Mouse (Mus musculus): ENCODE results near the gene Bsn.

Bsn gene

GRCm38 (mm10) chr9:108126436-108127180, 63.6 kb downstream of the Bsn start:
- CTCF ChIA-PET, result no interaction called here

- CTCF ChIA-PET, result no interaction called here
Observed at GRCm38 (mm10) chr9:108125731-108126130, 64.5 kb downstream of the Bsn start.

- CTCF ChIA-PET, result interaction anchor here (0.7 kb wide), 1 partner anchor 45 kb away, joined by 14 read pairs; no protein-coding TSS in a partner anchor
Observed at GRCm38 (mm10) chr9:108123916-108124315, 66.3 kb downstream of the Bsn start.

- CTCF ChIA-PET, result no interaction called here
Observed at GRCm38 (mm10) chr9:108121170-108121969, 68.8 kb downstream of the Bsn start.

- CTCF ChIA-PET, result no interaction called here
Observed at GRCm38 (mm10) chr9:108120671-108121070, 69.5 kb downstream of the Bsn start.

- CTCF ChIA-PET, result no interaction called here
Observed at GRCm38 (mm10) chr9:108119891-108120411, 70.2 kb downstream of the Bsn start.

- CTCF ChIA-PET, result no interaction called here
Observed at GRCm38 (mm10) chr9:108117143-108117542, 73.0 kb downstream of the Bsn start.

- CTCF ChIA-PET, result no interaction called here
Observed at GRCm38 (mm10) chr9:108115290-108116077, 74.7 kb downstream of the Bsn start.

GRCm38 (mm10) chr9:108112719-108113340, 77.4 kb downstream of the Bsn start:
- CTCF ChIA-PET, result no interaction called here

DNA sequence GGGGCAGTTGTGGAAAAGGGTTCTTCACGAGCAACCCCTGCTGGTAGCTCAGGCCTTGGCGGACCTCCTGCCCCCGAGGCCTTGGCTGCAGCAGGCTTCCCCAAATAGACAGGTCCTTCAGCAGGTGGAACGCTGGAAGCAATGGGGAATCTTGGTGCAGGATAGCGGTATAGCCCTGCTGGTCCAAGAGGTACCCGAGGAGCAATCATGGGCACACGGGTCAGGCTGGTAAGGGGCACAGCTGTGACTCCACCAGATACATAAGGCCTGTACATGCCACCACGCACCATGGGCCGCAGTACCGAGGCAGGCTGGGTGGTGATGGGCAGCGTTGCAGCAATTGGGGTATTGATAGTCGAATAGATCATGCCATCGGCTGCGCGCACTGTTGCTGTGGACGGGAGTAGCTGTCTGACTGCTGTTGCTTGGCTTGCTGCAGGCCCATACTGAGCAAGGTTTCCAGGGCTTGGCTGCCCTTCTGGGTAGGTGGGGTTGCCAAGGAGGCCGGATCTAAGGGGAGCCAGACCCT, 78.5 kb downstream of the Bsn start:
- CTCF ChIA-PET, result no interaction called here

DNA sequence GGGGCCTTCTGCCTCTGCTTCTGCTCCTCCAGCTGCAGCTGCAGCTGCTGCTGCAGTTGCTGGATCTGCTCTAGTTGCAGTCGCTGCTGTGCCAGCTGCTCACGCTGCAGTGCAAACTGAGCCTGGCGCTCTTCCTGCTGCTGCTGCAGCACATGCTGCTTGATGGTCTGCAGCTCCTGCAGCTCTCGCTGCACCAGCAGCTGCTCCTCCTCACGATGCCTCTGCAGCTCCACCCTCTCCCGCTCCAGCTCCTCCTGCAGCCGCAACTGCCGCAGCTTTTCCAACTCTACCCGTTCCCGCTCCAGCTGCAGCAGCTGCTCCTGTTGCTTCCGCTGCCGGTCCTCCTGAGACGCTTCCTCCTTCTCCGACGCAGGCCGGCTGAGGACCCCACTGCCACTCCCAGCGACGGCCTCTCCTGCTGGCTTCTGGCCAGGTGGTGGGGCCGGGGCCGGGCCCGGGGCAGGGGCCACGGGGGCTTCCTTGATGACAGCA, 79.0 kb downstream of the Bsn start:
- CTCF ChIA-PET, result no interaction called here

DNA sequence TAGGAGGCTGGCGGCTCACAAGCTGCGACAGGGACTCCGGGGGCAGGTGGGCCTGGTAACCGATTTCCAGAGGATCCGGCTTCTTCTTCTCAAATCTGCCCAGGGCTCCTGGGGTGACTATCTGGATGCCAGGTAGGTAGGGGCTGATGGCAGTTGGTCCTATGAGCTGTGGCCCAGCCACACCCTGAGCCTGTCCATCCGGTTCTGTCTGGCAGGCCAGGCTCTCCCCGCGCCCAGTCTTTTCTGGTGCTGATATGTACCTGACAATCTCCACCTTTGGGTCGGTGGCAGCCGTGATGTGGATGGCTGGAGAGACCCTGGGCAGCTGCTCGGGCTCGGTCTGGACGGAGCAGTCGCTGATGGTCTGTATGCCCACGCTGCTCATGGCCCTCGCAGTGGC, 80.0 kb downstream of the Bsn start:
- CTCF ChIA-PET, result no interaction called here

- CTCF ChIA-PET, result no interaction called here
Observed at GRCm38 (mm10) chr9:108107867-108108266, 82.3 kb downstream of the Bsn start.

- CTCF ChIA-PET, result no interaction called here
Observed at GRCm38 (mm10) chr9:108106090-108106489, 84.1 kb downstream of the Bsn start.

GRCm38 (mm10) chr9:108105549-108105863, 84.7 kb downstream of the Bsn start:
- CTCF ChIA-PET, result no interaction called here

DNA sequence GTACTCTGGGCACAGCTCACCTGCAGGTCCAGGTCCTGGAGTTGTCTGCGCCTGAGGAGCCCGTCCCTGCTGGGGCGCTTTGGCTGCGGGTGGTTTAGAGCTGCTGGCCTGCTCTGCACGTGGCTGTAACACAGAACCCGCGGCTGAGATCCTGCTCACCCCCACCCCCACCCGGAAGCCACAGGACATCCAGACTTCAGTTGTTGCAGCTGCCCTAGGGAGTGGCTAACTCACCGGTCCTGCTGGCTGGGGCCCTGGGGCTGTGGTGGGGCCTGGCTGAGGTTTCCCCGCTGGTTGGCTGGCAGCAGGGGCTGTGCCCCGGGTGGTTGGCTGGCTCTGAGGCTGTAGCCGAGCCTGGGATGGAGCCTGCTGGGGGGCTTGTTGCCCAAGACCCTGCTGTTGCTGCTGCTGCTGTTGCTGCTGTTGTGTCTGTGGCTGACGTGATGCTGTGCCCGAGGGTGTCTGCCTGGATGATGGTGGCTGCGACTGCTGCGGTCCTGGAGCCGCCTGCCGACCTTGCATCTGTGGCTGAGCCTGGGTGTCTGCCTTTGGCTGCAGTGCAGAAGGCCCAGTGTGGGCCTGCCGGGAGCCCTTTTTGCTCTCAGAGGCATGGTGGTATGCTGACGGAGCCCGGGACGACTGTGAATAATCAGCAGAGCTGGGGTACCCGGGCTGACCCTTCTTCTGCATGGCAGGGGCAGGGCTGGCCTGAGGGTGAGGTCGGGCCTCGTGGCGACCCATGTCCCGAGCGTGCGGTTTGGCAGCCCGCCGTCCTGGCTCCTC, 85.2 kb downstream of the Bsn start:
- CTCF ChIA-PET, result no interaction called here

DNA sequence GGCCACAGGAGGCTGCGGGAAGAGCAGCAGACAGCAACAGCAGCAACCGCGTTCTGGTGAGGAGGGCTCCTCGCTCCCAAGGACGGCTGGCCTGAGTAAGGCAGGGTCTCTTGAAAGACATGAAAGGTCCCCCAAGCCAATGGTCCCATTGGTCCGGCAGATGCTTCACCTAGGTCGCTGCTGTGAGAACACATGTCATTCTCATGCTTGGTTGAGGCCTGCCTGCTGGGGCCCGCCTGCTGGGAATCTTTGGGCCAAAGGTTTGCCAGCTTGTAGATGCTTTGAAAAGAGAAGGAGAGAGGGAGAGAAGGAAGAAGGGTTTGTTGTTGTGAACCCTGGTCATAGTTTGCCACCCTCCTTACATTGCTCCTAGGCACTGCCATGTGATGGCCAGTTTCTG, 90.6 kb downstream of the Bsn start:
- CTCF ChIA-PET, result no interaction called here

- CTCF ChIA-PET, result interaction anchor here (0.6 kb wide), 2 partner anchors 18 to 81 kb away, joined by 3 read pairs; no protein-coding TSS in a partner anchor
Observed at GRCm38 (mm10) chr9:108095949-108096712, 94.1 kb downstream of the Bsn start.

- CTCF ChIA-PET, result interaction anchor here (0.6 to 0.9 kb wide), 4 partner anchors 17 to 231 kb away, joined by 3 to 8 read pairs (median 3); no protein-coding TSS in a partner anchor
Observed at GRCm38 (mm10) chr9:108095518-108095917, 94.7 kb downstream of the Bsn start.

GRCm38 (mm10) chr9:108094998-108095411, 95.2 kb downstream of the Bsn start:
- CTCF ChIA-PET, result interaction anchor here (0.6 to 0.9 kb wide), 2 partner anchors 219 to 232 kb away, joined by 3 to 8 read pairs; no protein-coding TSS in a partner anchor

Measured in spleen, embryonic (tissue).